12 mouse cellular contexts compared by ENCODE assay signal in genomic region chr13:103102598-103102997, GRCm38 (mm10).
DNase-seq lines count a peak whose midpoint lies in the region; ATAC-seq lines count a peak whose summit lies in the region.
"Had no signal": no experiment of that assay in that cellular context is flagged by ENCODE, and none has a peak within 500 bp of the region (broad histone marks: within the 10 kb centered on the region; RNA-seq: fewer than 3 reads in every experiment).

No protein-coding gene starts in this region.

- peak; percentile 74 to 91 for DNase-seq in left cerebral cortex, adult 18-20 months (ENCODE audit: low spot score in 2 of 2)
- DNase-seq in telencephalon, adult 2 months (ENCODE audit: low read depth, low spot score), result peak; percentile 85
- DNase-seq in spleen, postnatal 4 days (ENCODE audit: low spot score in 2 of 2), result no peak
- no peak for DNase-seq in cerebellum, postnatal 25 days
- DNase-seq: kidney, adult 8-10 months; lung, postnatal 10 days; thymus, postnatal 25 days had no signal

- peaks cover 4% of the 10 kb centered on the region; the same call in 1 of the 2 replicates for H3K4me1 ChIP-seq in hindbrain, embryonic 16.5 days (ENCODE audit: control insufficient read depth, insufficient read depth, low read depth, low read length)
- H3K4me1 ChIP-seq in hindbrain, embryonic 13.5 days (replicated peaks), result peaks cover 10% of the 10 kb centered on the region
- no peaks in the 10 kb centered on the region; the same call in 1 of the 2 replicates for H3K4me1 ChIP-seq in neural tube, embryonic 14.5 days (ENCODE audit: control insufficient read depth, insufficient read depth, low read length)
- peaks cover 9% of the 10 kb centered on the region for H3K4me1 ChIP-seq in neural tube, embryonic 15.5 days

- no peaks in the 10 kb centered on the region for H3K9me3 ChIP-seq in hindbrain, embryonic 16.5 days (ENCODE audit: control insufficient read depth, low read length)
- no peaks in the 10 kb centered on the region for H3K9me3 ChIP-seq in hindbrain, embryonic 13.5 days
- no peaks in the 10 kb centered on the region for H3K9me3 ChIP-seq in neural tube, embryonic 14.5 days (ENCODE audit: control insufficient read depth, low read length)
- no peaks in the 10 kb centered on the region for H3K9me3 ChIP-seq in neural tube, embryonic 15.5 days (replicated peaks)
- H3K9me3 ChIP-seq: G1E had no signal

- no peak overlapping the region for H3K9ac ChIP-seq in hindbrain, embryonic 16.5 days (ENCODE audit: low read depth, low read length)
- H3K9ac ChIP-seq in hindbrain, embryonic 13.5 days, result no peak overlapping the region
- no peak overlapping the region for H3K9ac ChIP-seq in neural tube, embryonic 14.5 days (replicated peaks; ENCODE audit: low read depth, low read length)
- H3K9ac ChIP-seq in neural tube, embryonic 15.5 days (replicated peaks), result no peak overlapping the region

- no peak overlapping the region for H3K4me3 ChIP-seq in hindbrain, embryonic 16.5 days (ENCODE audit: low read length)
- H3K4me3 ChIP-seq in hindbrain, embryonic 13.5 days, result no peak overlapping the region
- no peak overlapping the region for H3K4me3 ChIP-seq in neural tube, embryonic 14.5 days (ENCODE audit: low read depth, low read length)
- H3K4me3 ChIP-seq in neural tube, embryonic 15.5 days (replicated peaks), result no peak overlapping the region

- 81% methylated on average over 6 of the region's 6 CpGs for WGBS in hindbrain, embryonic 16.5 days
- WGBS in hindbrain, embryonic 13.5 days, result 83% methylated on average over 6 of the region's 6 CpGs
- WGBS in neural tube, embryonic 14.5 days, result 74% methylated on average over 6 of the region's 6 CpGs
- WGBS in neural tube, embryonic 15.5 days, result 74% methylated on average over 6 of the region's 6 CpGs

- H3K27me3 ChIP-seq in hindbrain, embryonic 16.5 days (replicated peaks; ENCODE audit: control insufficient read depth, insufficient read depth, low read length), result no peaks in the 10 kb centered on the region
- H3K27me3 ChIP-seq in hindbrain, embryonic 13.5 days, result no peaks in the 10 kb centered on the region
- no peaks in the 10 kb centered on the region for H3K27me3 ChIP-seq in neural tube, embryonic 14.5 days (ENCODE audit: control insufficient read depth, insufficient read depth, low read length)
- 0 out of 2 replicates have a peak, but pooled peaks cover 4% of the 10 kb centered on the region for H3K27me3 ChIP-seq in neural tube, embryonic 15.5 days (replicated peaks)

- no peak overlapping the region for H3K4me2 ChIP-seq in hindbrain, embryonic 16.5 days (ENCODE audit: low read length)
- H3K4me2 ChIP-seq in hindbrain, embryonic 13.5 days, result no peak overlapping the region
- H3K4me2 ChIP-seq in neural tube, embryonic 14.5 days (ENCODE audit: low read depth, low read length), result no peak overlapping the region
- no peak overlapping the region for H3K4me2 ChIP-seq in neural tube, embryonic 15.5 days

- H3K36me3 ChIP-seq in hindbrain, embryonic 16.5 days (ENCODE audit: control insufficient read depth, insufficient read depth, low read length), result no peaks in the 10 kb centered on the region
- no peaks in the 10 kb centered on the region for H3K36me3 ChIP-seq in hindbrain, embryonic 13.5 days
- H3K36me3 ChIP-seq in neural tube, embryonic 14.5 days (ENCODE audit: control insufficient read depth, insufficient read depth, low read length), result no peaks in the 10 kb centered on the region
- no peaks in the 10 kb centered on the region for H3K36me3 ChIP-seq in neural tube, embryonic 15.5 days
- H3K36me3 ChIP-seq: G1E had no signal

- ATAC-seq in hindbrain, embryonic 16.5 days, result peak; percentile 27; the same call in 1 of the 2 replicates
- ATAC-seq in hindbrain, embryonic 13.5 days (ENCODE audit: low FRiP score), result no peak
- ATAC-seq in neural tube, embryonic 14.5 days (ENCODE audit: low read depth), result peak; percentile 21; the same call in 1 of the 2 replicates
- ATAC-seq in neural tube, embryonic 15.5 days (ENCODE audit: low FRiP score), result no peak

- H3K27ac ChIP-seq in hindbrain, embryonic 16.5 days (ENCODE audit: low read depth, low read length), result no peak overlapping the region
- no peak overlapping the region for H3K27ac ChIP-seq in hindbrain, embryonic 13.5 days
- H3K27ac ChIP-seq in neural tube, embryonic 14.5 days (ENCODE audit: low read depth, low read length), result no peak overlapping the region
- H3K27ac ChIP-seq in neural tube, embryonic 15.5 days (replicated peaks), result no peak overlapping the region

Comparison
In these comparisons a context has a peak if more than half of its experiments do, and no peak if none do; other contexts are left out.
1. ATAC-seq: peak in hindbrain, embryonic 16.5 days (single experiment) and neural tube, embryonic 14.5 days (single experiment); none in hindbrain, embryonic 13.5 days (single experiment) and neural tube, embryonic 15.5 days (single experiment).
2. DNase-seq: peak in left cerebral cortex, adult 18-20 months (2 of 2) and telencephalon, adult 2 months (single experiment); none in spleen, postnatal 4 days (0 of 2) and cerebellum, postnatal 25 days (0 of 2).